Mouse (Mus musculus) layer of hippocampus, adult 2 months (tissue): Measurements from ENCODE around the gene Sp8. TPM values are rescaled to one million over a fixed set of nuclear protein-coding genes. Genes with fewer than 3 reads are reported as not detected.

Experiments used
- DNase-seq, 2 experiments: peaks; one replicate each; pipeline ENCODE4 v3.0.0; 2022; ENCODE audit warnings: low spot score in 2 of 2
- H3K27ac ChIP-seq: fragments of 200-600 bp; 2 replicates; pipeline ENCODE4 v1.8.1; 2022
- H3K4me3 ChIP-seq: fragments of 200-600 bp; 2 replicates; pipeline ENCODE4 v1.8.1; 2022; ENCODE audit warnings: mild to moderate bottlenecking
- CTCF ChIP-seq: fragments of 200-600 bp; conservative IDR thresholded peaks from 2 replicates; pipeline ENCODE4 v1.8.1; 2022; ENCODE audit warnings: antibody characterized with exemption, mild to moderate bottlenecking, moderate library complexity
- total RNA-seq, 2 experiments: library from RNA; stranded (reverse); gene quantifications; 2 replicates each; pipeline ENCODE4 v1.2.3; 2021

Gene Sp8
- total RNA-seq, 2 experiments from 2014 or later, result 1.6 to 2.0 TPM

- DNase-seq, result no peak
- Histone ChIP-seq H3K4me3 (no peak overlapping the region), H3K27ac (no peak overlapping the region)
- TF ChIP-seq CTCF, result no peak
Observed at GRCm38 (mm10) chr12:118842671-118843411, 3.3 kb upstream of the Sp8 start.

GRCm38 (mm10) chr12:118844111-118844510, 2.0 kb upstream of the Sp8 start:
- TF ChIP-seq CTCF, result no peak
- no peak overlapping the region for H3K4me3 ChIP-seq
- H3K27ac ChIP-seq, result no peak overlapping the region
- DNase-seq, result no peak

- no peak for DNase-seq
- no peak for TF ChIP-seq CTCF
- no peak overlapping the region for H3K27ac ChIP-seq
- H3K4me3 ChIP-seq, result no peak overlapping the region
Observed at GRCm38 (mm10) chr12:118844841-118845240, 1.3 kb upstream of the Sp8 start.

- no peak for DNase-seq
- TF ChIP-seq CTCF, result no peak
- H3K27ac ChIP-seq, result no peak overlapping the region
Observed at GRCm38 (mm10) chr12:118845351-118845750, 778 bp upstream of the Sp8 start.

GRCm38 (mm10) chr12:118846649-118847321, 656 bp downstream of the Sp8 start:
- peak overlapping the region; percentile 48 for H3K4me3 ChIP-seq
- no peak overlapping the region for H3K27ac ChIP-seq
- no peak for DNase-seq
- no peak for TF ChIP-seq CTCF

More at GRCm38 (mm10) chr12:118845351-118845750, 778 bp upstream of the Sp8 start:
- H3K4me3 ChIP-seq, result no peak overlapping the region

- Histone ChIP-seq H3K27ac (no peak overlapping the region), H3K4me3 (peak overlapping the region; percentile 48)
- no peak for TF ChIP-seq CTCF
- no peak for DNase-seq
Observed at GRCm38 (mm10) chr12:118847381-118847780, 1.3 kb downstream of the Sp8 start.

GRCm38 (mm10) chr12:118847861-118848495, 1.8 kb downstream of the Sp8 start:
- no peak for DNase-seq
- no peak for TF ChIP-seq CTCF
- Histone ChIP-seq H3K27ac (no peak overlapping the region), H3K4me3 (peak overlapping the region; percentile 30; the same call in 1 of the 2 replicates)

GRCm38 (mm10) chr12:118848496-118849202, 2.5 kb downstream of the Sp8 start:
- no peak overlapping the region for H3K27ac ChIP-seq
- peak; percentile 37 for TF ChIP-seq CTCF
- no peak for DNase-seq
- peak overlapping the region; percentile 30 for H3K4me3 ChIP-seq

- DNase-seq, result no peak
- H3K27ac ChIP-seq, result 0 out of 2 replicates have a peak overlapping the region, but pooled peaks have one; percentile 14
- TF ChIP-seq CTCF, result no peak
- peak overlapping the region; percentile 30 for H3K4me3 ChIP-seq
Observed at GRCm38 (mm10) chr12:118849203-118849861, 3.2 kb downstream of the Sp8 start.

GRCm38 (mm10) chr12:118849996-118850395, 3.9 kb downstream of the Sp8 start:
- no peak for DNase-seq
- H3K27ac ChIP-seq, result 0 out of 2 replicates have a peak overlapping the region, but pooled peaks have one; percentile 14
- peak overlapping the region; percentile 4; the same call in 1 of the 2 replicates for H3K4me3 ChIP-seq
- TF ChIP-seq CTCF, result no peak

GRCm38 (mm10) chr12:118850851-118851410, 4.8 kb downstream of the Sp8 start:
- TF ChIP-seq CTCF, result no peak
- H3K27ac ChIP-seq, result no peak overlapping the region
- no peak overlapping the region for H3K4me3 ChIP-seq
- no peak for DNase-seq

- TF ChIP-seq CTCF, result no peak
- Histone ChIP-seq H3K27ac (no peak overlapping the region), H3K4me3 (no peak overlapping the region; the same call in 1 of the 2 replicates)
- no peak for DNase-seq
Observed at GRCm38 (mm10) chr12:118853331-118853730, 7.2 kb downstream of the Sp8 start.
